Mouse (Mus musculus) olfactory bulb, adult 2 months (tissue): Measurements from ENCODE around the gene Pld1.

Experiments
- CTCF ChIP-seq: fragments of 200-500 bp; IDR thresholded peaks from 2 replicates; pipeline ENCODE4 v1.5.1; 2012; ENCODE audit warnings: low read depth, mild to moderate bottlenecking, low read length, moderate library complexity; ENCODE audit not compliant: insufficient read depth
- POLR2A ChIP-seq: fragments of 200-500 bp; IDR thresholded peaks from 2 replicates; pipeline ENCODE4 v1.6.1; 2012; ENCODE audit warnings: mild to moderate bottlenecking, low read depth, low read length, moderate library complexity; ENCODE audit not compliant: insufficient read depth

DNA sequence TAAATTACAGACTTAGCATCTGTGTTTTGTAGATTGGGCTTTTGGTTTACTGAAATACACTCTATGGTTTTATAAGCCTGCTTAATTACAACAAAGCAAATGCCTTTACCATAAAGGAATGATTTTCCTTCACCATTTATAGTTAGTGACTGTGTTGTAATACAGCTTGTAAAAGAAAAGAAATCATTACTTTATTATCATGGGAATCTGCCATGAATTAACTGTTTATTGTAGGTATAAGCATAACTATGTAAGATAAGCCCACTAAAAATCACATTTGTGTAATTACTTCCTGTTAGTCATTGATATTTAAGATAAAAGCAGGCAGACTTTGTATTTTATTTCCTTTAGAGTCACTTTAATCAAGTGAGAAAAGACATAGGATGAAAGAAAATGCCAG is 122.7 kb downstream of the Pld1 start:
- TF ChIP-seq CTCF (no peak), POLR2A (no peak)
